Mouse (Mus musculus) intestine, embryonic 16.5 days (tissue): ENCODE measurements around the gene Wdsub1. TPM values are rescaled to one million over a fixed set of nuclear protein-coding genes. Genes with fewer than 3 reads are reported as not detected.

Experiments used
- ATAC-seq: fragments of 200-750 bp; cut with Nextera tagmentation; 2 replicates; pipeline ENCODE4 v1.8.0; 2017; ENCODE audit warnings: moderate TSS enrichment, moderate library complexity
- H3K27ac ChIP-seq: fragments of 300-500 bp; sonication (generic); 2 replicates; pipeline ENCODE4 v1.5.1; 2014; ENCODE audit warnings: mild to moderate bottlenecking, low read length
- H3K27me3 ChIP-seq: fragments of 300-500 bp; sonication (generic); replicated peaks from 2 replicates; pipeline ENCODE4 v1.6.1; 2014; ENCODE audit warnings: low read length, control low read depth, mixed read lengths; ENCODE audit not compliant: control insufficient read depth, insufficient read depth
- H3K36me3 ChIP-seq: fragments of 300-500 bp; sonication (generic); 2 replicates; pipeline ENCODE4 v1.6.1; 2014; ENCODE audit warnings: low read length, control low read depth; ENCODE audit not compliant: control insufficient read depth, insufficient read depth
- H3K4me1 ChIP-seq: fragments of 300-500 bp; sonication (generic); 2 replicates; pipeline ENCODE4 v1.6.1; 2014; ENCODE audit warnings: low read length, control low read depth, mixed read lengths; ENCODE audit not compliant: control insufficient read depth, insufficient read depth
- H3K4me2 ChIP-seq: fragments of 300-500 bp; sonication (generic); 2 replicates; pipeline ENCODE4 v1.6.1; 2014; ENCODE audit warnings: low read depth, low read length, control low read depth
- H3K4me3 ChIP-seq: fragments of 300-500 bp; sonication (generic); 2 replicates; pipeline ENCODE4 v1.5.1; 2014; ENCODE audit warnings: mild to moderate bottlenecking, low read length
- H3K9ac ChIP-seq: fragments of 300-500 bp; sonication (generic); 2 replicates; pipeline ENCODE4 v1.6.1; 2014; ENCODE audit warnings: low read depth, low read length
- H3K9me3 ChIP-seq: fragments of 300-500 bp; sonication (generic); 2 replicates; pipeline ENCODE4 v1.6.1; 2016; ENCODE audit warnings: low read length, control low read depth; ENCODE audit not compliant: control insufficient read depth
- WGBS: fragments of 180-500 bp; shearing (Covaris S2); extraction: QIAGEN DNeasy Blood & Tissue Kit; methylation state at CpG from one replicate; pipeline ENCODE4 v1.1.7; 2014; 5-methylcytosine and 5-hydroxymethylcytosine counted together
- polyA plus RNA-seq: library from polyadenylated mRNA; unstranded; fragments of >200 nt; fragmentation: Nextera tagmentation; extraction: Ambion mirVana; gene quantifications from 2 replicates; pipeline ENCODE4 v1.2.1, GENCODE M21; 2015

Wdsub1 gene
- polyA plus RNA-seq = 36.8 and 38.1 TPM in 2 replicates

GRCm38 (mm10) chr2:59881831-59882741 is at the start of gene Wdsub1:
TSS of gene Wdsub1 (minus strand) at chr2:59882591.
- Histone ChIP-seq H3K9me3 (no peaks in the 10 kb centered on the region), H3K4me2 (peak within 1 kb of the TSS; percentile 55), H3K4me3 (peak within 1 kb of the TSS; percentile 77), H3K27me3 (no peaks in the 10 kb centered on the region), H3K27ac (peak within 1 kb of the TSS; percentile 57), H3K4me1 (no peaks in the 10 kb centered on the region), H3K9ac (peak within 1 kb of the TSS; percentile 80), H3K36me3 (no peaks in the 10 kb centered on the region)
- ATAC-seq = peak; percentile 97
- 4% methylated on average over 57 of the region's 57 CpGs for WGBS

- Histone ChIP-seq H3K4me1 (no peaks in the 10 kb centered on the region), H3K4me2 (no peak overlapping the region), H3K27me3 (no peaks in the 10 kb centered on the region), H3K9me3 (no peaks in the 10 kb centered on the region), H3K9ac (no peak overlapping the region), H3K4me3 (no peak overlapping the region), H3K27ac (no peak overlapping the region), H3K36me3 (peaks cover 7% of the 10 kb centered on the region; the same call in 1 of the 2 replicates)
- 89% methylated on average over 11 of the region's 11 CpGs for WGBS
- ATAC-seq = no peak
Observed at GRCm38 (mm10) chr2:59913610-59914009, 31.2 kb upstream of the Wdsub1 start.

- H3K27me3 ChIP-seq = no peaks in the 10 kb centered on the region
- no peak overlapping the region for H3K27ac ChIP-seq
- ATAC-seq = no peak
- 0 out of 2 replicates have a peak, but pooled peaks cover 7% of the 10 kb centered on the region for H3K36me3 ChIP-seq
- H3K9me3 ChIP-seq = no peaks in the 10 kb centered on the region
- H3K4me2 ChIP-seq = no peak overlapping the region
- H3K4me3 ChIP-seq = no peak overlapping the region
- H3K4me1 ChIP-seq = no peaks in the 10 kb centered on the region
- no peak overlapping the region for H3K9ac ChIP-seq
- WGBS = 92% methylated on average over 9 of the region's 9 CpGs
Observed at GRCm38 (mm10) chr2:59908048-59908447, 25.7 kb upstream of the Wdsub1 start.

- Histone ChIP-seq H3K36me3 (peaks cover 5% of the 10 kb centered on the region; the same call in 1 of the 2 replicates), H3K4me2 (no peak overlapping the region), H3K9me3 (no peaks in the 10 kb centered on the region), H3K4me3 (no peak overlapping the region), H3K9ac (no peak overlapping the region), H3K27ac (no peak overlapping the region), H3K27me3 (no peaks in the 10 kb centered on the region), H3K4me1 (no peaks in the 10 kb centered on the region)
- WGBS = 86% methylated on average over 7 of the region's 7 CpGs
- no peak for ATAC-seq
Observed at GRCm38 (mm10) chr2:59904007-59904406, 21.6 kb upstream of the Wdsub1 start.

- Histone ChIP-seq H3K4me2 (no peak overlapping the region), H3K36me3 (peaks cover 3% of the 10 kb centered on the region; the same call in 1 of the 2 replicates), H3K27me3 (no peaks in the 10 kb centered on the region), H3K9ac (no peak overlapping the region), H3K9me3 (no peaks in the 10 kb centered on the region), H3K4me3 (no peak overlapping the region), H3K27ac (no peak overlapping the region), H3K4me1 (0 out of 2 replicates have a peak, but pooled peaks cover 2% of the 10 kb centered on the region)
- WGBS = 91% methylated on average over 4 of the region's 4 CpGs
- no peak for ATAC-seq
Observed at GRCm38 (mm10) chr2:59898666-59899065, 16.3 kb upstream of the Wdsub1 start.

GRCm38 (mm10) chr2:59898105-59898504 is 15.7 kb upstream of the Wdsub1 start:
- H3K9ac ChIP-seq = no peak overlapping the region
- WGBS = 87% methylated on average over 6 of the region's 7 CpGs
- no peak overlapping the region for H3K4me3 ChIP-seq
- 0 out of 2 replicates have a peak, but pooled peaks cover 2% of the 10 kb centered on the region for H3K4me1 ChIP-seq
- H3K4me2 ChIP-seq = no peak overlapping the region
- ATAC-seq = no peak
- H3K36me3 ChIP-seq = peaks cover 1% of the 10 kb centered on the region; the same call in 1 of the 2 replicates
- no peak overlapping the region for H3K27ac ChIP-seq
- no peaks in the 10 kb centered on the region for H3K27me3 ChIP-seq
- no peaks in the 10 kb centered on the region for H3K9me3 ChIP-seq

- Histone ChIP-seq H3K9ac (no peak overlapping the region), H3K36me3 (no peaks in the 10 kb centered on the region; the same call in 1 of the 2 replicates), H3K4me1 (0 out of 2 replicates have a peak, but pooled peaks cover 2% of the 10 kb centered on the region), H3K27me3 (no peaks in the 10 kb centered on the region), H3K27ac (0 out of 2 replicates have a peak overlapping the region, but pooled peaks have one; percentile 5), H3K9me3 (no peaks in the 10 kb centered on the region), H3K4me2 (no peak overlapping the region), H3K4me3 (no peak overlapping the region)
- 51% methylated on average over 8 of the region's 8 CpGs for WGBS
- peak; percentile 89 for ATAC-seq
Observed at GRCm38 (mm10) chr2:59896837-59897236, 14.4 kb upstream of the Wdsub1 start.

- no peak overlapping the region for H3K4me3 ChIP-seq
- 0 out of 2 replicates have a peak, but pooled peaks cover 2% of the 10 kb centered on the region for H3K4me1 ChIP-seq
- H3K9ac ChIP-seq = no peak overlapping the region
- H3K9me3 ChIP-seq = no peaks in the 10 kb centered on the region
- no peaks in the 10 kb centered on the region; the same call in 1 of the 2 replicates for H3K36me3 ChIP-seq
- no peaks in the 10 kb centered on the region for H3K27me3 ChIP-seq
- 0 out of 2 replicates have a peak, but pooled peaks have one; percentile 28 for ATAC-seq
- 62% methylated on average over 7 of the region's 7 CpGs for WGBS
- 0 out of 2 replicates have a peak overlapping the region, but pooled peaks have one; percentile 5 for H3K27ac ChIP-seq
- no peak overlapping the region for H3K4me2 ChIP-seq
Observed at GRCm38 (mm10) chr2:59896400-59896799, 14.0 kb upstream of the Wdsub1 start.

- Histone ChIP-seq H3K27me3 (no peaks in the 10 kb centered on the region), H3K27ac (no peak overlapping the region), H3K4me3 (no peak overlapping the region), H3K36me3 (no peaks in the 10 kb centered on the region), H3K4me2 (no peak overlapping the region), H3K4me1 (no peaks in the 10 kb centered on the region), H3K9ac (no peak overlapping the region), H3K9me3 (no peaks in the 10 kb centered on the region)
- WGBS = 82% methylated on average over 6 of the region's 6 CpGs
- ATAC-seq = no peak
Observed at GRCm38 (mm10) chr2:59889699-59890098, 7.3 kb upstream of the Wdsub1 start.
